Mouse (Mus musculus): ENCODE data around the gene Zim1.

The Zim1 gene

GRCm38 (mm10) chr7:6650526-6650925, 45.7 kb downstream of the Zim1 start:
- DNase-seq = no peak

- no peak for DNase-seq
Measured at GRCm38 (mm10) chr7:6645821-6646220, 50.4 kb downstream of the Zim1 start.

- DNase-seq = no peak
Measured at GRCm38 (mm10) chr7:6638076-6638475, 58.2 kb downstream of the Zim1 start.

- DNase-seq = no peak
Measured at GRCm38 (mm10) chr7:6636741-6637140, 59.5 kb downstream of the Zim1 start.

DNA sequence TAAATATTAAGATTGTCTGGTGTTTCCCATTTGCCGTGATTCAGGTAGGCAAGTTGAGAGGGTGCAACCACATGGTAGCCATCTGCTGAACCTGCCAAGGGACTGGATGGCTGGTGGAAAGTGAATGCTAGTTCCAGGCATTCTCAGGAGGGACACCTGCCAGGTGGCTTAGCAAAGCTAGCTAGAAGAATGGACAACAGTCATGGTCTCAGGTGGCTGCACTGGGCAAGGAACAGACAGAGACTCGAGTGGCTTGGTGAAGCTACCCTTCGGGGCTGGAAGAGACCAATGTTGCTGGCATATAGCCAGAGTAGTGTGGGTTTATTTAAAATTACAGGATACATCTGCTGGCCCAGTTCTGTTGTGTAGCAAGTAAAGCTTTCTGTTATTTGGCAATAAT, 60.4 kb downstream of the Zim1 start:
- DNase-seq = no peak
